Mouse (Mus musculus) layer of hippocampus, adult 18-20 months (tissue): Measurements from ENCODE around the gene Lrp8. TPM values are rescaled to one million over a fixed set of nuclear protein-coding genes. Genes with fewer than 3 reads are reported as not detected.

Experiments
- DNase-seq, 2 experiments: peaks; one replicate each; pipeline ENCODE4 v3.0.0; 2022; ENCODE audit warnings: low spot score in 2 of 2
- long read RNA-seq: library from polyadenylated mRNA; stranded (forward); transcript quantifications from one replicate; pipeline ENCODE4 v2.0.0, GENCODE M21; 2021
- total RNA-seq, 2 experiments: library from RNA; stranded (reverse); gene quantifications; 2 replicates each; pipeline ENCODE4 v1.2.3; 2021

The Lrp8 gene
- 10 to 100 TPM; 87.2 to 98.0 TPM for total RNA-seq
- long read RNA-seq, full-length matches to known transcripts: 8 of 90 reads
- long read RNA-seq, partial matches to known transcripts: 8 of 90 reads
- long read RNA-seq, other reads (novel, unspliced or antisense): 74 of 90 reads

- DNase-seq: no peak
Observed at GRCm38 (mm10) chr4:107802185-107802449, at the start of gene Lrp8. Lrp8 (plus strand) TSS chr4:107802261.

DNA sequence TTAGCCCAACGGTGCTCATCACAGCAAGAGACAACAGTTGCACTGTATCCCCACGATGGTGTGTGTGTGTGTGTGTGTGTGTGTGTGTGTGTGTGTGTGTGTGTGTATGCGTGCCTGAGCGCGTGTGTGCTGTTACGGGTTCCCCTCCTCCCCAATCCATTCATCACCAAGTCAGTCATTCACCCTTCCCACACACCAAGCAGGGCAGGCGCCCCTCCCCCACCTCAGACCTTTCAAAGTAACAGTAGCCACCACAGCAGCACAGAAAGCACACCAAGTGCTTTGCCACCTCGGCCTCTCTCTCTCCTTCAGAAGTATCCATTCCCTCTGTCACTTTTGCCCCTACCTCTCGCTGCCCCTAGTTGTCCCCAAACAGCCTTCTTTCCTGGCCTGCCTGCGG lies 45.8 kb upstream of the Lrp8 start:
- DNase-seq: no peak

DNA sequence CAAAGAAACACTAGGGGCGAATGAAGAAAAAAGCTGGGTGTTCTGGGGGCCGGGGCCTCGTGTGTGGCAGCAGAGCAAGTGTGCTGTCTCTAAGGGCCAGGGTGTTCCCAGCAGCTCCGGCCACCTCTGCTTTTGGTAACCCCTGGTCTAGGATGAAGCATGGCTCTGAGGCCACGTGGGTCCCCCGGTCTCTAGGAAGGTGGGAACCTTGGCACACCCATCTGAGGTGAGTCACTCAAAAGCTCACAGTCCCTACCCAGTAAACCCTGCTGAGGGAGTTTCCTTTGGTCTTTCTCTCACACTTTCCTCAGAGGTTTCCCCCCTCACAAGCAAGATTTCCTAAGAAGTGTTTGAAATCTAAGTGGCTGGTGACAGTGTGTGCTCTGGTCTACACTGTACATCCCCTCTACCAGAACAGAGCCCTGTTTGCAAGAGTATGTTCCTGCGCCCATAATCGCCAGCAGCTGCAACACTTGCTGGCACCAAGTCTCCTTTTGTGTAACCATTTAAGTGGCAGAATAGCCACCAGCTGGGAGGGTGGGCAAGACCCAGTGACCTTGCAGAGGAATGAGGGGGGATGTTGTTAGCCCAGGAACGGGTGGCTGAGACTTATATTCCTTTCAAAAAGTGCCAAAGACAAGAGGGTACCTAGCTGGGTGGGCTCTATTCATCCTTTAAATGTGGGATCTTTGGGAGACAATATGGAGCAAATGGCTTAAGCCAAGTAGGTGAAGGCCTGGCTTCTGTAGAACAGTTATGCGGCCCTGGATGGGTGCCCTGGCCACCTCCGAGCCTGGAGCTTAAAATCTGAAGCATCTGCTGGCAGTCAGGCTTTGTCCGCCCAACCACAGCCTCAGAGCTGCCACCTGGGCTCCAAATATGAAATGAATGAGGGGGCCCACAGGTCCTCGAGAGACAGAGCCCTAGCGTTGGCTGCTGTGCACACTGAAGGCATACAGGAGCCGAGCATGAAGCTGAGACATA lies 44.3 kb upstream of the Lrp8 start:
- DNase-seq: no peak

- no peak for DNase-seq
Observed at GRCm38 (mm10) chr4:107758938-107759337, 43.1 kb upstream of the Lrp8 start.

DNA sequence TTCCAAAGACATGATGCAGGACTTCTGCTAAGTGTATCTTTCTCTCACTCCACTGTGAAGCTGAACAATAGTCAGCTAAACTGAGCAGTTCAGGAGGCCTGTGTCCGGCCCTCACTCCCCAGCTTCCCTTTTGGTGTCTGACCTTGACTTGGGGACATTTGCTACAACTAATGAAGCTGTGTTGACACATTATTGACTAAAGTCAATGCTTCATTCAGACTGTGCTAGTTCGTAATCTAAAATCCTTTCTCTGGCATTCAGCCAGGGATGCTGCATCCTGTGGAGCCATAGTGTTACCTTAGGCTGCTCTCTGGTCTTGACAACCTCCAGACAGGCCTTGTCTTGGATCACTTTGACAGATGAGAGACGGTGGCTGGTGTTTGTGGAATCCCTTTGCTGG lies 39.1 kb upstream of the Lrp8 start:
- DNase-seq: no peak

- DNase-seq: no peak
Observed at GRCm38 (mm10) chr4:107763598-107763997, 38.5 kb upstream of the Lrp8 start.

GRCm38 (mm10) chr4:107765196-107765813 lies 36.8 kb upstream of the Lrp8 start:
- no peak for DNase-seq

GRCm38 (mm10) chr4:107766182-107766581 lies 35.9 kb upstream of the Lrp8 start:
- no peak for DNase-seq

- DNase-seq: no peak
Observed at GRCm38 (mm10) chr4:107772122-107772825, 29.8 kb upstream of the Lrp8 start.

GRCm38 (mm10) chr4:107774868-107775267 lies 27.2 kb upstream of the Lrp8 start:
- no peak for DNase-seq

GRCm38 (mm10) chr4:107775672-107776071 lies 26.4 kb upstream of the Lrp8 start:
- DNase-seq: peak in 1 of 2 experiments; percentile 10

DNA sequence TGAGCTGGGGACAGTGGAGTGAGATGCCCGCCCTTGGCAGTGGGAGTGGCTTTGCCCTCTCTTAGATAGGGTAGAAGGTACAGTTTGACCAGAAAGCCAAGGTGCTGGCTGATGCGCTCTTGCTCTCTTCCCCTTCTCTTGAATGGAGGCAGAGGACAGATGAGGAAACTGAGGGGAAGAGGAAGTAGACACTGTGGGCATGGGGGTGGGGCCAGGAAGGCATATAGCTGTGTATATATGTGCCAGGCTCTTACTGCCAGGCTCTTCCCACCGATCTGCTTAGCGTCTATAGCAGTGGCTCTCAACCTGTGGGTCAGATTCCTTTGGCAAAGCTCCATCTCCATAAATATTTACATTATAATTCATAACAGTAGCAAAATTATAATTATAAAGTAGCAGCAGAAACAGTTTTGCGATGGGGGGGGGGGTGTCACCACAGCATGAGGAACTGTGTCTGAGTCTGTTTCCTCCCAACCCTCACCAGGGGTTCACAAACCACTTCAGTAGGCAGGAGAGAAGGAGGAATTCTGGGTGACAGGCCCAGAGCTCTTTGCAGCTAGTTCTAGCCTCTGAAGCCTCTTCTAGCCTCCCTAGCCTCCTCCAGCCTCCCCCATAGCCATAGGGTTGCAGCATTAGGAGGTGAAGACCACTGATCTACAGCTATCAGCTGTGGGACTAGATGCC lies 24.9 kb upstream of the Lrp8 start:
- DNase-seq: no peak

DNA sequence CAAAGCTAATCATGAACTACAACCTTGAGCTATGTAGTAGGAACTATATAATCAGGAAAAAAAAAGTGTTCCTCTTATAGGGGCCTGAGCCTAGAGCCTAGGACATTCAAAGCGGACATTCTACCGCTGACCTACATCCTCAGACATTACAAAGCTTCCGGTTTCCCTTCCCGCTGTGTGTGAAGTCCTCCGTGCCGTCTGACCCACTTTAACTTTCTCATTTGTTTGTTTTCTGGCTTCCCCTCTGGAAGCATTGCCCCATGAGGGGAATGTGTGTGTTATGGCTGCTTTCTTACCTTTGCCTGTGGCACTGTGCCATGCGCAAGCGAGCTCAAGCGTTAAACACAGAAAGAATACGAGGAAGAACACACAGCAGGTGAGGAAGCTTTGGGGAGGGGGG lies 18.5 kb upstream of the Lrp8 start:
- DNase-seq: no peak

GRCm38 (mm10) chr4:107788841-107789240 lies 13.2 kb upstream of the Lrp8 start:
- no peak for DNase-seq

DNA sequence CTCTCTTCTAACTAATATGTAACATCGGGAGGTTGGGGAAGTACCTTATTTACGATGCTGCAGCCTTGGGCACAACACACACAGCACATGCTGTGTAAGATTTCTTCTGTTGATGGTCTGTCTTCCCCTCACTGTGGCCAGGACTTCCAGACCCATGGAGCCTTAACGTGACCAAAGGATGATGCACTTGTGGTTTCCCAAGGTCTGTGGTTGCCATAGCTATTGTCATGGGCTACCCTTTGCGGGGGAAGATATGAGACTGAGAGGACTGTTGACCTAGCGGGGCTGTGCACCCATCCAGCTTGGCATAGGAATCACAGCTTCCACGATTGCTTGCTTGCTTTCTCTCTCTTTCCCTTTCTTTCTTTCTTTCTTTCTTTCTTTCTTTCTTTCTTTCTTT lies 1.3 kb upstream of the Lrp8 start:
- no peak for DNase-seq

- peak; percentile 73 to 86 for DNase-seq
Observed at GRCm38 (mm10) chr4:107801366-107802184, 486 bp upstream of the Lrp8 start.

DNA sequence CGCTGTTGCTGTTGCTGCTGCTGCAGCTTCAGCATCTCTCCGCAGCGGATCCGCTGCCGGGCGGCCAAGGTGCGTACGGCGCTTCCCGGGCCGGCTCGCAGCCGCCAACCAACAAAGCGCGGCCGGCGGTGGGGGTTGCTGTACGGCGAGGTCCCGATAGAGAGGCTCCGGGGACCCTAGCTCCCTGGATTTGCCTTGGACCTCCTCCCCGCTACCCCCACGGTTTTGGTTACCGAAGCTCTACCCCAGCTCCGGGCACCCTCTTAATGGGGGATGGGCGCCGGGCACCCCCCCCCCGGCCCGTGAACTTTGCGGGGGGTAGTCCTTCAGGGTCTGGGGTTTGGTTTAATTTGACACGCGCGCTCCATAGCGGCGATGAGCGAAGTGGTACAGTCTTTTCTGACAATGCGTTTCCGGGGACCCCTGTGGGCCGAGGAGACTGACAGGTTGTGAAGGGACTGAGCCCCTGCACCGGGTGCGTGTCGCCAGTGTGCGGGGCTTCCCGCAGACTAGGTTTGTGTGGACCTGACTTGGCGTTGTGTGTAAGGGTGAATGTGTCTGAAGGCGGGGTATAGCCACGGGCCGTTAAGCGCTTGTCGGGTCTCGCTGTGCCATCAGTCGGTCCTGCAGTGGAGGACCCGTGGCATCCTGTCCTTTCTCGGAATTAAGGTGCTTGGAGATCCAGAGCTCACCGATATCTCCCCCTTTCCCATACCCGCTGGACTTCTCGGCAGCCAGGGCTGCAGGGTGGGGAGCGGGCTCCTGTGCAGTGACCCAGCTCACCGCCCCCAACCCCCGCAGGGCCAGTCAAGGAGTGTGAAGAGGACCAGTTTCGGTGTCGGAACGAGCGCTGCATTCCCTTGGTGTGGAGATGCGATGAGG lies 630 bp downstream of the Lrp8 start:
- no peak for DNase-seq

DNA sequence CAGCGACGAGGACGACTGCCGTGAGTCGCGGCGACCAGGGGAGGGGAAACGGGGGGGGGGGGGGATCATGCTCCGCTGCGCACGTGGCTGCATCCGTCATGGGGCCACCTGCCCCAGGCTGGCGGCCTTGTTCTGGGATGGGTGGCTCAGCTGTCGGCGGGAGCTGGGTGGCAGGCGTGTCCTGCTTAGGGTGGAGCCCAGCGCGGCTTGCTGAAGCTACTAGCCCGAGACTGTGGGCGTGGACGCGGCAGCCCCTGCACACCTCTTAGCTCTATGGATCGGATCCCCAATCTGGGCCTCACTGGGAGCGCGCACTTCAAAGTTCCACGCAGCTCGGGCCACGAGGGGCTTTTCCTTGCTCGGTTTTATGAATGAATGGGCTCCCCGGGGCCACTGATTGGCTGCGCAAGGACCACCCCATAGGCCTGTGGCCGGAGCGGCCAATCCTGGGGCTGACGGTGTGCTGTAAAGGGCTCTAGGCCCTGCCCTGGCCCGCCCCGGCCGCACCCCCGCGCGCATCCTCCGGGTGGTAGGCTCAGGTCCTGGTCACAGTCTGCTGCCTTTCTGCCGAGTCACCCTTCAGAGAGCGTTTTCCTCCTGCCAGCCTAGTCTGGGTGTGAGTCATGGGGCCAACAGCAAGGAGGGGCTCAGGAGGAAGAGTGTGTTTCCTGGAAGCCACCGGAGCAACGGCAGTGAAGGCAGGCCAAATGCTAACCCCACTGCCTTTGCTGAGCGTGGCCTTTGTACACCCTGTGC lies 1.5 kb downstream of the Lrp8 start:
- peak in 1 of 2 experiments; percentile 59 for DNase-seq

GRCm38 (mm10) chr4:107805491-107805890 lies 3.4 kb downstream of the Lrp8 start:
- no peak for DNase-seq
